Mouse (Mus musculus): ENCODE results near the gene Prkar1b.

- TF ChIP-seq E2F4 (IDR thresholded peaks at IDR 0.05; ENCODE audit: insufficient read depth) = no peak
- no peak for TF ChIP-seq MAX (IDR thresholded peaks at IDR 0.05; ENCODE audit: low read depth)
- TF ChIP-seq POLR2A (IDR thresholded peaks at IDR 0.05; ENCODE audit: insufficient read length, low read depth) = peak; percentile 49
- TF ChIP-seq MYOG (IDR thresholded peaks at IDR 0.05; ENCODE audit: control insufficient read depth in 1 of 3, insufficient read depth in 1 of 3, insufficient read length in 2 of 3, low read depth in 2 of 3) = no peak
- no peak for TF ChIP-seq USF1 (IDR thresholded peaks at IDR 0.05; ENCODE audit: low read depth)
- no peak for TF ChIP-seq MYOD1 (IDR thresholded peaks at IDR 0.05; ENCODE audit: control insufficient read depth in 1 of 3, insufficient read length in 2 of 3, low read depth in 2 of 3)
- no peak for TF ChIP-seq TCF12 (IDR thresholded peaks at IDR 0.05; ENCODE audit: insufficient read depth, poor library complexity, severe bottlenecking)
- TF ChIP-seq CEBPB (IDR thresholded peaks at IDR 0.05; ENCODE audit: insufficient read depth, poor library complexity, severe bottlenecking) = no peak
- no peak for TF ChIP-seq TCF3 (IDR thresholded peaks at IDR 0.05; ENCODE audit: insufficient read length, low read depth)
- TF ChIP-seq POLR2AphosphoS2 (IDR thresholded peaks at IDR 0.05; ENCODE audit: insufficient read length, low read depth) = no peak
- no peak for TF ChIP-seq SRF (IDR thresholded peaks at IDR 0.05; ENCODE audit: control insufficient read depth, insufficient read length, low read depth)
- TF ChIP-seq REST (IDR thresholded peaks at IDR 0.05; ENCODE audit: insufficient read depth, insufficient read length) = no peak
These were observed at the start of gene Prkar1b, which contains the start of gene Dnaaf5 for GRCm38 (mm10) chr5:139149681-139150602.
